In the genomic region with DNA sequence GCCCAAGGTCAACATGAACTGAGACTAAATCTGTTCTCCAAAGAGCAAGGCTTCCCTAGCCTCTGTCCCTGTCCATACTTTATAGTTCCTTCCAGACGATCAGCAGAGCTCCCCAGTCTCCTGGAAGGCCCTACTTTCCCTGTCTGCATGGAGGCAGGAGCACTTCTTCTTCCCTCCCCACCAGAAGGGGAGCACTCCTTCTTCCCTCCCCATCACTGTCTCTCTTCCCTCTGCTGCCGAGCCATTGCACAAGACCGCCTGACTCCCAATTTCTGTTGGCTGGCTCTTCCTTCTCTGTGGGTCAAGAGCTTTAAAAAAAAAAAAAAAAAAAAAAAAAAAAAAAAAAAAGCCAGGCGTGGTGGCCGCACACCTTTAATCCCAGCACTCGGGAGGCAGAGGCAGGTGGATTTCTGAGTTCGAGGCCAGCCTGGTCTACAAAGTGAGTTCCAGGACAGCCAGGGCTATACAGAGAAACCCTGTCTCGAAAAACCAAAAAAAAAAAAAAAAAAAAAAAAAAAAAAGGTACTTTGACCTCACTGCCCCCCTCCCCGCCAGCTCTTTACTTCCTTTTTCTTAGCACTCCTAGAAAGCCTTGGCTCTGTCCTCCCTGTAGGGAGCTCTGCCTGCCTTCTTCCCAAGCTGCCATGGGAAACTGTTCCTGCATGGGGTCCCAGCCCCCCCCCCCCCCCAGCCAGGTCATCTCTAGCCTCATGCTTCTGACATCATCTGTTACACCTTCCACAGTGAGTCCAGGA, we compare ENCODE assay signal across 17 mouse cellular contexts. TPM values are rescaled to one million over a fixed set of nuclear protein-coding genes. Genes with fewer than 3 reads are reported as not detected.
A peak's percentile ranks its signal among the peaks of the same experiment; 100 is the strongest.
DNase-seq lines count a peak whose midpoint lies in the region; ATAC-seq and TF ChIP-seq lines count a peak whose summit lies in the region.
"Had no signal": no experiment of that assay in that cellular context is flagged by ENCODE, and none has a peak within 500 bp of the region (broad histone marks: within the 10 kb centered on the region; RNA-seq: fewer than 3 reads in every experiment).

No protein-coding gene starts in this region.

- no peak for TF ChIP-seq CTCF in kidney, postnatal 0 days (IDR thresholded peaks at IDR 0.05; ENCODE audit: low read depth)
- TF ChIP-seq CTCF in CH12.LX (conservative IDR thresholded peaks at IDR 0.05 in 1 of 2, IDR thresholded peaks at IDR 0.05 in 1 of 2; ENCODE audit: low read depth in 2 of 2, low read length in 2 of 2): no peak
- TF ChIP-seq CTCF in forebrain, postnatal 0 days (IDR thresholded peaks at IDR 0.05; ENCODE audit: low read depth): no peak
- TF ChIP-seq CTCF in cerebellum, adult 2 months (IDR thresholded peaks at IDR 0.05; ENCODE audit: borderline replicate concordance, insufficient read depth, low read depth, low read length): no peak

- H3K4me1 ChIP-seq in kidney, postnatal 0 days (replicated peaks; ENCODE audit: insufficient read depth, low read length): peaks cover 4% of the 10 kb centered on the region; the same call in 1 of the 2 replicates
- peaks cover 78 to 95% of the 10 kb centered on the region in 2 experiments for H3K4me1 ChIP-seq in CH12.LX (ENCODE audit: control insufficient read depth in 1 of 2, insufficient read depth in 2 of 2)
- no peaks in the 10 kb centered on the region for H3K4me1 ChIP-seq in forebrain, postnatal 0 days (ENCODE audit: insufficient read depth)
- no peaks in the 10 kb centered on the region; the same call in 1 of the 2 replicates for H3K4me1 ChIP-seq in cerebellum, adult 2 months (ENCODE audit: control insufficient read depth, insufficient read depth, low read length)
- H3K4me1 ChIP-seq: embryonic facial prominence, embryonic 13.5 days had no signal

- DNase-seq in kidney, postnatal 0 days (ENCODE audit: low spot score): peak; percentile 10
- no peak for DNase-seq in kidney, adult 8-10 months
- peak; percentile 22 for DNase-seq in 416B (ENCODE audit: low read depth)
- no peak for DNase-seq in CH12.LX (ENCODE audit: extremely low read depth)
- no peak for DNase-seq in forebrain, postnatal 0 days
- DNase-seq in cerebellum, adult 2 months: no peak
- DNase-seq: cerebellum, adult 9-11 months; gastrocnemius, postnatal 25 days; lung, adult 2 months; lung, postnatal 4 days; midbrain, embryonic 14.5 days; right cerebral cortex, postnatal 25 days had no signal

- H3K27me3 ChIP-seq in kidney, postnatal 0 days (ENCODE audit: insufficient read depth, low read length): no peaks in the 10 kb centered on the region
- H3K27me3 ChIP-seq in CH12.LX (replicated peaks): no peaks in the 10 kb centered on the region
- H3K27me3 ChIP-seq in forebrain, postnatal 0 days (ENCODE audit: insufficient read depth, low read length): no peaks in the 10 kb centered on the region
- no peaks in the 10 kb centered on the region for H3K27me3 ChIP-seq in cerebellum, adult 2 months (ENCODE audit: control insufficient read depth, insufficient read depth, low read length)
- H3K27me3 ChIP-seq: embryonic facial prominence, embryonic 13.5 days; limb, embryonic 15.5 days had no signal

- ATAC-seq in kidney, postnatal 0 days (replicated peaks; ENCODE audit: low FRiP score, low read depth): no peak
- ATAC-seq in forebrain, postnatal 0 days: no peak
- ATAC-seq: forebrain, embryonic 14.5 days had no signal

- H3K79me2 ChIP-seq in CH12.LX (replicated peaks; ENCODE audit: control insufficient read depth, extremely low read depth, insufficient read depth, poor library complexity, severe bottlenecking): no peaks in the 10 kb centered on the region; the same call in 1 of the 2 replicates
- peaks cover 93% of the 10 kb centered on the region for H3K79me2 ChIP-seq in macrophage (ENCODE audit: inconsistent target)

- dilution Hi-C loops in CH12.LX (cut with MboI; ENCODE audit: extremely low pct_ligation_motif_present, extremely low pct_unique_long_range_greater_than_20kb, low sequenced_read_pairs): no loop called here

- TF ChIP-seq RAD21 in CH12.LX (IDR thresholded peaks at IDR 0.05; ENCODE audit: low read depth, low read length): no peak

- no peak overlapping the region for H3K9ac ChIP-seq in kidney, postnatal 0 days (ENCODE audit: low read depth, low read length)
- no peak overlapping the region for H3K9ac ChIP-seq in CH12.LX (ENCODE audit: insufficient read depth, low read depth)
- H3K9ac ChIP-seq in forebrain, postnatal 0 days: no peak overlapping the region
- H3K9ac ChIP-seq: embryonic facial prominence, embryonic 13.5 days; limb, embryonic 15.5 days had no signal

- no peak for TF ChIP-seq EP300 in CH12.LX (IDR thresholded peaks at IDR 0.05; ENCODE audit: low read length)

- no peak overlapping the region for H3K4me3 ChIP-seq in kidney, postnatal 0 days (replicated peaks; ENCODE audit: low read depth, low read length)
- no peak overlapping the region for H3K4me3 ChIP-seq in CH12.LX (replicated peaks in 1 of 3; ENCODE audit: low read depth in 2 of 3, low read length in 2 of 3, poor library complexity in 1 of 3)
- H3K4me3 ChIP-seq in macrophage (ENCODE audit: inconsistent target): no peak overlapping the region
- no peak overlapping the region for H3K4me3 ChIP-seq in forebrain, postnatal 0 days (ENCODE audit: low read depth, low read length)
- no peak overlapping the region for H3K4me3 ChIP-seq in cerebellum, adult 2 months (replicated peaks; ENCODE audit: insufficient read depth, low read depth, low read length)
- H3K4me3 ChIP-seq: embryonic facial prominence, embryonic 13.5 days; limb, embryonic 15.5 days had no signal

- no peak for TF ChIP-seq POLR2A in CH12.LX (IDR thresholded peaks at IDR 0.05; ENCODE audit: low read depth, low read length)
- no peak for TF ChIP-seq POLR2A in cerebellum, adult 2 months (IDR thresholded peaks at IDR 0.05; ENCODE audit: borderline replicate concordance, insufficient read depth, low read length)

- 74% methylated on average over 8 of the region's 9 CpGs for WGBS in kidney, postnatal 0 days
- WGBS in macrophage (ENCODE audit: missing documents): 11% methylated on average over 3 of the region's 9 CpGs
- WGBS in forebrain, postnatal 0 days: 80% methylated on average over 8 of the region's 9 CpGs
- WGBS in cerebellum, adult 2 months: 88% methylated on average over 7 of the region's 9 CpGs

- in situ Hi-C loops in CH12.LX (cut with MboI; ENCODE audit: low pct_ligation_motif_present, low pct_unique_long_range_greater_than_20kb, low sequenced_read_pairs): no loop called here

- H3K36me3 ChIP-seq in kidney, postnatal 0 days (ENCODE audit: insufficient read depth, low read length): 0 out of 2 replicates have a peak, but pooled peaks cover 2% of the 10 kb centered on the region
- H3K36me3 ChIP-seq in CH12.LX (replicated peaks in 1 of 2; ENCODE audit: control insufficient read depth in 1 of 2, insufficient read depth in 1 of 2, low read length in 1 of 2): peaks cover 12 to 52% of the 10 kb centered on the region in 2 experiments
- H3K36me3 ChIP-seq in macrophage (ENCODE audit: inconsistent target): peaks cover 44% of the 10 kb centered on the region
- H3K36me3 ChIP-seq in forebrain, postnatal 0 days (ENCODE audit: insufficient read depth): no peaks in the 10 kb centered on the region

- no peak overlapping the region for H3K27ac ChIP-seq in kidney, postnatal 0 days
- H3K27ac ChIP-seq in CH12.LX (ENCODE audit: insufficient read depth, low read depth): peak overlapping the region; percentile 98; the same call in 1 of the 2 replicates
- peak overlapping the region; percentile 81 for H3K27ac ChIP-seq in macrophage
- H3K27ac ChIP-seq in forebrain, postnatal 0 days (ENCODE audit: low read depth, low read length): no peak overlapping the region
- no peak overlapping the region for H3K27ac ChIP-seq in cerebellum, adult 2 months (ENCODE audit: insufficient read depth, low read length)
- H3K27ac ChIP-seq: embryonic facial prominence, embryonic 13.5 days; limb, embryonic 15.5 days had no signal

- H3K4me2 ChIP-seq in kidney, postnatal 0 days (ENCODE audit: low read length): no peak overlapping the region
- H3K4me2 ChIP-seq in CH12.LX (ENCODE audit: insufficient read depth, low read depth, poor library complexity, severe bottlenecking): no peak overlapping the region
- H3K4me2 ChIP-seq in forebrain, postnatal 0 days (ENCODE audit: low read depth): no peak overlapping the region
- H3K4me2 ChIP-seq: embryonic facial prominence, embryonic 13.5 days; limb, embryonic 15.5 days had no signal

- no peaks in the 10 kb centered on the region for H3K9me3 ChIP-seq in kidney, postnatal 0 days (replicated peaks; ENCODE audit: low read length)
- H3K9me3 ChIP-seq in CH12.LX (replicated peaks; ENCODE audit: low read length): peaks cover 4% of the 10 kb centered on the region
- H3K9me3 ChIP-seq in forebrain, postnatal 0 days (ENCODE audit: low read length): no peaks in the 10 kb centered on the region
- H3K9me3 ChIP-seq: embryonic facial prominence, embryonic 13.5 days; G1E; limb, embryonic 15.5 days had no signal

RNA-seq across cellular contexts. Expression of a gene that starts 14.5 kb away (rescaled TPM):
- polyA plus RNA-seq in kidney, postnatal 0 days (2015; fragmentation: Nextera tagmentation; extraction: Ambion mirVana): 17.8 and 19.6 TPM in 2 replicates
- 5.9 and 6.7 TPM in 2 replicates for total RNA-seq in CH12.LX (2012; rRNA removed)
- total RNA-seq in CH12.LX (2014; rRNA removed): 3.3 and 4.1 TPM in 2 replicates
- 13.3 and 19.1 TPM in 2 replicates for polyA plus RNA-seq in CH12.LX (2012; ENCODE audit: insufficient read length, low read depth)
- 10 to 100 TPM in 22 of 26 experiments, 1 to 10 TPM in 4; 4.8 to 91.9 (median 47.9) TPM for total RNA-seq in macrophage (2018; cell fraction: chromatin; rRNA removed)
- total RNA-seq in macrophage (2018; cell fraction: cytosol; rRNA removed): 100 to 1,000 TPM in 22 of 26 experiments, 10 to 100 TPM in 4; 73.7 to 177 (median 142) TPM
- total RNA-seq in macrophage (2018; cell fraction: nucleus; rRNA removed): 100 to 1,000 TPM in 15 of 26 experiments, 10 to 100 TPM in 11; 40.3 to 216 (median 117) TPM
- polyA plus RNA-seq in macrophage (2018): 49.5 to 143 TPM (median 110 TPM) in 3 replicates
- total RNA-seq in forebrain, postnatal 0 days (2014; rRNA removed): 6.5 and 9.3 TPM in 2 replicates
- 7.8 and 11.6 TPM in 2 replicates for polyA plus RNA-seq in forebrain, postnatal 0 days (2015; fragmentation: Nextera tagmentation; extraction: Ambion mirVana)
- 9.6 and 9.9 TPM in 2 replicates for polyA plus RNA-seq in cerebellum, adult 2 months (2012; rRNA removed)

RNA-seq across cellular contexts. Expression of a gene that starts 41.8 kb away (rescaled TPM):
- 0.25 and 0.28 TPM in 2 replicates for polyA plus RNA-seq in kidney, postnatal 0 days (2015; fragmentation: Nextera tagmentation; extraction: Ambion mirVana)
- total RNA-seq in CH12.LX (2012; rRNA removed) (0.30 and 0.34 TPM in 2 replicates), CH12.LX (2014; rRNA removed) (0.04 and 0.20 TPM in 2 replicates)
- polyA plus RNA-seq in CH12.LX (2012; ENCODE audit: insufficient read length, low read depth) (0.73 and 0.75 TPM in 2 replicates), macrophage (2018) (0.06 to 0.93 TPM (median 0.40 TPM) in 3 replicates)
- 10 to 100 TPM in 2 of 26 experiments, 1 to 10 TPM in 15, under 1 TPM in 9; 0.09 to 14.8 (median 3.5) TPM for total RNA-seq in macrophage (2018; cell fraction: chromatin; rRNA removed)
- 1 to 10 TPM in 11 of 26 experiments, under 1 TPM in 15; 0.04 to 2.5 (median 0.34) TPM for total RNA-seq in macrophage (2018; cell fraction: cytosol; rRNA removed)
- 1 to 10 TPM in 16 of 26 experiments, under 1 TPM in 10; 0.10 to 7.3 (median 1.6) TPM for total RNA-seq in macrophage (2018; cell fraction: nucleus; rRNA removed)
- total RNA-seq in forebrain, postnatal 0 days (2014; rRNA removed): 6.2 and 13.1 TPM in 2 replicates
- 0.58 and 1.9 TPM in 2 replicates for polyA plus RNA-seq in forebrain, postnatal 0 days (2015; fragmentation: Nextera tagmentation; extraction: Ambion mirVana)
- polyA plus RNA-seq in cerebellum, adult 2 months (2012; rRNA removed): 2.7 and 2.8 TPM in 2 replicates
- polyA plus RNA-seq: G1E had no signal

Comparison
In these comparisons a context has a peak if more than half of its experiments do, and no peak if none do; other contexts are left out.
1. DNase-seq: peak in kidney, postnatal 0 days (single experiment) and 416B (single experiment); none in kidney, adult 8-10 months (0 of 2), CH12.LX (single experiment), forebrain, postnatal 0 days (single experiment) and cerebellum, adult 2 months (0 of 2).
2. H3K27ac ChIP-seq: peak in CH12.LX (single experiment) and macrophage (single experiment); none in kidney, postnatal 0 days (single experiment), forebrain, postnatal 0 days (single experiment) and cerebellum, adult 2 months (single experiment).